Mouse (Mus musculus) CD4-positive, CD25-positive, alpha-beta regulatory T cell, adult 2 months (primary cell): ENCODE data around the gene Exd2.

Experiments
- DNase-seq: peaks from one replicate; pipeline ENCODE4 v3.0.0-alpha.2; 2012; ENCODE audit warnings: low read depth, low spot score

Gene Exd2

GRCm38 (mm10) chr12:80462942-80463651, at the start of gene Exd2:
TSS of gene Exd2 (plus strand) at chr12:80463095.
- DNase-seq, result peak; percentile 89

DNA sequence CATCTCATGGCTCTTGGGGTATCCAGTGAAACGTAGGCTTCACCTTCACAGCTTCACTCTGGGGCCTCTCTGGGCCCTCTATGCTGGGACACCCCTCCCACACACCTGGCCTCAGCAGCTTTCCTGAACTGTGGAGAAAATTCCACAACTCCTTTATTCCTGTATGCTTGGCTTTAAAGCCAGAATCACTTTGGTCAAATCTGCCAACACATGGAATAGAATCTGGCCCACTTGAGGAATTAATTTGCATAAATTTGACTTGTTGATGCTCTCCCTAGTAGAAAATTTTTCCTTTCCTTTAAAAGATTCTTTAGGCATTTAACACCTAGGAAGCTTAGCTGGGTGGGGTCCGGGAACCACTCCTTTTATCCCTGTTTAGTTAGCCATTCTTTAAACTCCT, 47.8 kb upstream of the Exd2 start:
- DNase-seq, result no peak

GRCm38 (mm10) chr12:80427683-80428082, 35.2 kb upstream of the Exd2 start:
- no peak for DNase-seq

- peak; percentile 48 for DNase-seq
These were observed 29.6 kb upstream of the Exd2 start for GRCm38 (mm10) chr12:80433266-80433665.

- no peak for DNase-seq
These were observed 28.3 kb upstream of the Exd2 start for GRCm38 (mm10) chr12:80434601-80434960.

DNA sequence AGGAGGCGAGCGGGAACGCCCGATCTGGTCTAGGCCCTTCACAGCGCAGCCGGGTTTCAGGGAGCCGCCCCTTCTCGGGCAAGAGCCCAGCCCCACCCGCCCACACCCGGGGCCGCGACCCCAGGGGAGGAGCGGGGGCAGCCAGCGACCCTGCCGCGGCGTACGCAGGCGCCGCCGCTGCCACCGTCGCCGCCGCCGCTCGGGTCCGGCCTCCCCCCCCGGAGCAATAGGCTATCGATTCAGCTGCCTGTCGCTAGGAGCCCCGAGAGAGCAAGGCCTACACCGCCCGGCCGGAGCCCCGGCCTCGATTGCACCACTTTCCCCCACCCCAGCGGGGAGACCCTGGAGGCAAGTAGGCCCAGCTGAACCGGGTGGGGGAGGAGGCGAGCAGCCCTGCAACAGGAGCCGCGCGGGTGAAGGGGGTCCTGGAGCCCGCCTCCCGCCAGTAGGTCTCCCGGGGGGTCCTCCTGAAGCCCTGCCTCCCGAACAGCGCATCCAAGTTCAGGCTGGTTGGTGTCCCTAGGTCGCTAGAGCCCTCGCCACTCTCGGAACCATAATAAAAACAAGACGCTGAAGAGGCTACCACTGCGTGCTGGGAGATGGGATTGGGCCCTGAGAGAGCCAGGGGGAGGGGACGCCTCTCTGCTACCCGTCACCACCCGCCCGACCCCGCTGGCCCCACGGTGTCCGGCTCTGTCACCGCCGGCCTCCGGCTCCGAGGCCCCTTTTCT, 27.8 kb upstream of the Exd2 start:
- peak; percentile 82 for DNase-seq

GRCm38 (mm10) chr12:80435887-80436286, 27.0 kb upstream of the Exd2 start:
- peak; percentile 55 for DNase-seq

- peak; percentile 90 for DNase-seq
These were observed 26.4 kb upstream of the Exd2 start, which contains the start of gene Dcaf5 for GRCm38 (mm10) chr12:80436336-80436976. TSS of gene Dcaf5 (minus strand) at chr12:80436601.

DNA sequence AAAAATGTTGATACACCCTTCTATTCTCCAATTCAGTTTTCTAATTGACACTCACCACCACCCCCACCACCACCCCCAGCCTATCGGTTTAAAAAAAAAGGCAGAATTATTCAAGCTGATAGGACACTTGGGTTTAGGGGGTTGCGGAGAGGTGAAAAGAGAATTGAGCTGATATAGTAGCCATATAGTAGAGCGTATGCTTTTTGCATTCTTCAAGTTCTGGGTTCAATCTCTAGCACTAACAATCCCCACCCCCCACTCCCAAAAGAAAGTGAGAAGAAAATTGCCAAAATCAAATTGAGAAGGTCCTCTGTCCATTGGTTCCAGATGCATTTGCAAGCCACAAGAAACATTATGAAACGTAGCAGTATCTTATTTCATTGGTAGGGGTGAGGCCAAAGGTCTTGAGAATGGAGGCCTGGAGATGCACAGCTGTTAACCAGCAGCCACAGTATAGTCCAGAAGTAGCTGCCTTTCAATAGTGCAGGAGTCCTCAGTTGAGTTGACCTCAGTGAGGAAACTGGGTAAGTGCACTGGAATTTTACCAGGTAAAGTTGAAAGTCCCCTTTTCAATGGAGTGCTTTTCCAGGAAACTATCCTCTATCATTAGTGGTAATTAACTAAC, 25.7 kb upstream of the Exd2 start:
- DNase-seq, result no peak

DNA sequence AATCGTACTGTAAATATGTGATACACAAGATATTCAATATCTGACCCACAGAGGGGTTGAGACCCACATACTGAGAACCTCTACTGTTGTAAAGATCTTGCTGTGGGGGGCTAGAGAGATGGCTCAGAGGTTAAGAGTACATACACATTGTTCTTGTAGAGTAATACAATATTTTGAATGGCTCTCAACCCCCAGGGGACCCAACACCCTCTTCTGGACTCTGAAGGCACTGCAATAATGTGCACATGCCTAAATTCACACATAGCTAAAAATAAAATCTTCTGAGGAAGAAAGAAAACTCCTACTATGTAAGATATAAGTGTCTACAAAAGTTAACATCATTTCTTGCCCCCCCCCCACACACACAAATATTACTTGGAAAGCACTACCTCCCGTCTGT, 21.9 kb upstream of the Exd2 start:
- DNase-seq, result peak; percentile 53

GRCm38 (mm10) chr12:80444525-80445109, 18.3 kb upstream of the Exd2 start:
- no peak for DNase-seq

DNA sequence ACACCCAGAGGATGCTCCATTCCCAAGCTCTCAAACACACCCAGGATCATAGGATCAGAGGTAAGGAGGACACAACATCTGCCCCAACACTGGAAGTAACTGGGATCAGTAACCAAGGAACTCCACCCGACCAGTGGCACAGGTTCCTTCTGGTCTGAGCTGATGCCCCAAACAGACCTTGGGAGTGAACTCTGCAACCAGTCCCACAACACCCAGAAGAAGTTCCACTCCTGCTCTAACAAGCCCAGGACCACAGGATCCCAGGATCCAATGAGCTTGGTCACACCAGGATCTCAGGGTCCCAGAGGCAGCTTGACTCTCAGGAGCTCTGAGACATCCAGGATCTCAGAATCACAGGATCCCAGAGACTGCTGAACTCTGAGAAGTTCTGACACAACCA, 9.4 kb upstream of the Exd2 start:
- DNase-seq, result no peak

- DNase-seq, result no peak
These were observed 4.9 kb upstream of the Exd2 start for GRCm38 (mm10) chr12:80458033-80458432.

- peak; percentile 40 for DNase-seq
These were observed 501 bp upstream of the Exd2 start for GRCm38 (mm10) chr12:80462292-80462896.

DNA sequence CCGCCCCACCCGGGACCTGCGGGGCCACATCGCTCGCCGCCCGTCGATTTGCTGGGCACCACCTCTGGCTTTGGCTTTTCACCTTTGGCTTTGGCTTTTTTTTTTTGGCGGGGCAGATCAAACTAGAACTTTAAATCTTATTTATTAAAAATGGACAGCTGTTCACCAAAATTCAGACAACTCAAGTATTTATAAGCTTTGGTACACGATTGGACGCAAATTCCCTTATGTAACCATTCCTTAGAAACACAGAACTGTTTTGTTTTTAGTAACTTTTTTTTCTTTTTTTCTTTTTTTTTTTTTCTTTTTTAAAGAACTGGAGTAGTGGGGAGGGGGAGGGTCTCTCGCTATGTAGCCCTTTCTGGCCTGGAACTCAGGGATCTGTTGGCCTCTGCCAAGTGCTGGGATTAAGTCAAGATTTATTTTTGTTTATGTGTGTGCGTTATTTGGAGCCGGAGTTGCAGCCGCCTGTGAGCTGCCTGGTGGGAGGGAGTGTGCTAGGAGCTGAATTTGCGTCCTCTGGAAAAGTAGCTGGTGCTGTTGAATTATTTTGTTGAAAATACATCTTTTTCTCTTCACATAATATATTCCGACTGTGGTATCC, 873 bp downstream of the Exd2 start:
- DNase-seq, result no peak

DNA sequence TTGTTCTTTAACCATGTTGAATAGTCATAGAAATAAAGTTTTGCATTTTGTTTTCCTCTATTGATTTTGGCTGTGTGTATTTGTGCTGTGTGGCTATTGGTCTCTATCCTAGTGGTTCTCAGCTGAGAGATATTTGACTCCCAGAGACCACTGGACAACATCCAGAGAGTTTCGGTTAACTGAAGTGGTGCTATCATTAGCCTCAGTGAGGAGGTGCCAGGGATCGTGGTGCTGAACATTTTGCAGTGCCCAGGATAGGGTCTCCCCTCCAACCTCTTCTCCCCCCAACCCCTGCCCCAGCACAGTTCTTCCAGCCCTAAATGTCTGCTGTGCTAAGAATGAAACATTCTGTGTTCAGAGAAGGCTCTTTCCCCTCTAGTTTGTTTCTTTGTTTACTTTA, 7.3 kb downstream of the Exd2 start:
- no peak for DNase-seq

DNA sequence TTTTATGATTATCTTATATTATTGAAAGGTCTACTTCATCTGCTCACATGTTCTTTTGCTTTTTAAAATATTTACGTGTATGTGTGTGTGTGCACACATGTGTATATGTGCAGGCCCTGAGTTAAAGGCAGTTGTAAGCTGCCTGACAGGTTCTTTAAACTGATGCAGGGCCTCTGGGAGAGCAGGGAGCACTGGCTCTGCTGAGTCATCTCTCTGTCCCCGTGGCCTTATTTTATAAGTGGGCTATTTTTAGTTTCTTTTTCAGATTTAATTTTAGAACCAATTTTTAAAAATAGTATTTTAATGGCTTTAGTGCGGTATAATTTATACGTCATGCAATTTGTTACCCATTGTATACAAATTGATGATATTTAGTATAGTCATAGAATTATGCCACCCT, 9.0 kb downstream of the Exd2 start:
- DNase-seq, result no peak

GRCm38 (mm10) chr12:80473731-80474130, 10.8 kb downstream of the Exd2 start:
- no peak for DNase-seq

DNA sequence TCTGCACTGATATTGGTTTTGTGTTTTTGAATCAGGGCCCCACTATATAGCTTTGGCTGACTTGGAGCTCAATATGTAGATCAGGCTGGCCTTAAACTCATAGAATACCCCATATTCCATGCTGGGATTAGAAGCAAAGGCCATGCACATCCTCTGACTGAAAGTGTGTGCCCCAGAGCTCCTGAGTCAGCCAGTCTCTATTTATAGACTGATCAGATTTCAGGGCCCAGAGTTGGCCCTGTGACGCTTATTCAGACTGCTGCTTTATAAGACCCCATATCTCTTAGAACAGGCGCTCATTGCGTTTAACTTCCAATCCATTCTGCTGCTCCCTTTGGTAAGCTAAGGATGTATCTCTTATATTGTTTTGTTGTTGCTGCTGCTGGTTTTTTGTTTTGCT, 17.1 kb downstream of the Exd2 start:
- DNase-seq, result no peak

DNA sequence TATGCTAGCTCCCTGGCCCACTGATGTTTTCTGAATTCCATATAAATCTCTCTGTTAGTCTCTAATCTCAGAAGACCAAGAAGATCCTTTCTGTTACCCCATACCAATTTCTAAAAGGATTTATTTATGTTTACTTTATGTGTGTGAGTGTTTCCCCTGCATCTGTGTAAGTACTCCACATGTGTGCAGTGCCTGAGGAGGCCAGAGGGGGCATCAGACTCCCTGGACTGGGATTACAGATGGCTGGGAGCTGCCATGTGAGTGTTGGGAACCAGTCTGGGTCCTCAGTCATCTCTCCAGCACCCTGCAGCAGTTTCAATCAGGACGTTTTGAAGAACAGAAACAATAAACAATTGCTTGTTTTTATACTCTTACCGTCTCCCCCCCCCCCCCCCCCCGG, 20.5 kb downstream of the Exd2 start:
- DNase-seq, result no peak

GRCm38 (mm10) chr12:80493311-80493710, 30.4 kb downstream of the Exd2 start:
- peak; percentile 8 for DNase-seq
